21 mouse cellular contexts compared by ENCODE assay signal in genomic region chr5:54005111-54005864, GRCm38 (mm10). TPM values are rescaled to one million over a fixed set of nuclear protein-coding genes. Genes with fewer than 3 reads are reported as not detected.
DNase-seq lines count a peak whose midpoint lies in the region; ATAC-seq and TF ChIP-seq lines count a peak whose summit lies in the region.
"Had no signal": no experiment of that assay in that cellular context is flagged by ENCODE, and none has a peak within 500 bp of the region (broad histone marks: within the 10 kb centered on the region; RNA-seq: fewer than 3 reads in every experiment).

No protein-coding gene starts in this region.

- H3K9me3 ChIP-seq in hindbrain, embryonic 14.5 days (ENCODE audit: control insufficient read depth, low read length), result no peaks in the 10 kb centered on the region
- H3K9me3 ChIP-seq: forebrain, embryonic 15.5 days; G1E; heart, embryonic 15.5 days; hindbrain, embryonic 12.5 days had no signal

- H3K27me3 ChIP-seq in kidney, adult 2 months (replicated peaks; ENCODE audit: control insufficient read depth, insufficient read depth, low read length), result no peaks in the 10 kb centered on the region
- no peaks in the 10 kb centered on the region for H3K27me3 ChIP-seq in Patski
- H3K27me3 ChIP-seq in hindbrain, embryonic 14.5 days (ENCODE audit: control insufficient read depth, insufficient read depth, low read length), result no peaks in the 10 kb centered on the region
- H3K27me3 ChIP-seq: forebrain, embryonic 15.5 days; heart, embryonic 15.5 days; hindbrain, embryonic 12.5 days had no signal

- H3K9ac ChIP-seq in hindbrain, embryonic 14.5 days, result no peak overlapping the region
- H3K9ac ChIP-seq: forebrain, embryonic 15.5 days; heart, embryonic 15.5 days; hindbrain, embryonic 12.5 days; lung, embryonic 14.5 days had no signal

- peak; percentile 21 for ATAC-seq in Patski
- ATAC-seq in inflammation-experienced regulatory T-cells, adult 6 months, result peak; percentile 67
- no peak for ATAC-seq in hindbrain, embryonic 14.5 days (ENCODE audit: low FRiP score)
- ATAC-seq: forebrain, embryonic 15.5 days; intestine, embryonic 16.5 days had no signal

- H3K27ac ChIP-seq in kidney, adult 2 months (ENCODE audit: insufficient read depth, low read depth, low read length), result peak overlapping the region; percentile 43
- H3K27ac ChIP-seq in hindbrain, embryonic 14.5 days, result no peak overlapping the region
- H3K27ac ChIP-seq: forebrain, embryonic 15.5 days; heart, embryonic 15.5 days; hindbrain, embryonic 12.5 days had no signal

- H3K36me3 ChIP-seq in kidney, adult 2 months (ENCODE audit: control insufficient read depth, insufficient read depth, low read length), result no peaks in the 10 kb centered on the region
- H3K36me3 ChIP-seq in hindbrain, embryonic 14.5 days (replicated peaks; ENCODE audit: control insufficient read depth, insufficient read depth), result no peaks in the 10 kb centered on the region
- H3K36me3 ChIP-seq: forebrain, embryonic 15.5 days; heart, embryonic 15.5 days; hindbrain, embryonic 12.5 days had no signal

- POLR2A ChIA-PET in Patski (lab: Charles Lee), result interaction anchor here (0.7 kb wide), 1 partner anchor 10 kb away, joined by 3 read pairs; no protein-coding TSS in a partner anchor

- H3K4me2 ChIP-seq in hindbrain, embryonic 14.5 days (replicated peaks), result no peak overlapping the region
- H3K4me2 ChIP-seq: forebrain, embryonic 15.5 days; heart, embryonic 15.5 days; hindbrain, embryonic 12.5 days; liver, embryonic 11.5 days; lung, embryonic 14.5 days had no signal

- H3K4me3 ChIP-seq in kidney, adult 2 months (ENCODE audit: insufficient read depth, low read depth, low read length), result no peak overlapping the region
- H3K4me3 ChIP-seq in hindbrain, embryonic 14.5 days (replicated peaks; ENCODE audit: low read length), result no peak overlapping the region
- H3K4me3 ChIP-seq: erythroblast, embryonic 14.5 days; forebrain, embryonic 15.5 days; heart, embryonic 15.5 days; hindbrain, embryonic 12.5 days had no signal

- in situ Hi-C loops in Patski (cut with MboI; ENCODE audit: low pct_unique_long_range_greater_than_20kb), result no loop called here

- peak; percentile 69 for DNase-seq in kidney, adult 2 months
- DNase-seq in kidney, postnatal 10 days, result no peak
- peak; percentile 26 for DNase-seq in lung, postnatal 36 days
- DNase-seq in lung, postnatal 14 days, result no peak
- no peak for DNase-seq in Patski (ENCODE audit: low read depth, low spot score)
- DNase-seq in hindbrain, embryonic 14.5 days (ENCODE audit: low spot score), result no peak
- DNase-seq in thymus, postnatal 25 days, result no peak
- DNase-seq: adrenal gland, postnatal 10 days; cerebellum, adult 11 months; cerebellum, postnatal 25 days; layer of hippocampus, postnatal 36 days; lung, embryonic 14.5 days; retina, postnatal 1 day had no signal

- 69% methylated on average over 2 of the region's 2 CpGs for WGBS in kidney, adult 2 months
- WGBS in hindbrain, embryonic 14.5 days, result 85% methylated on average over 2 of the region's 2 CpGs

- no peak for TF ChIP-seq CTCF in kidney, adult 2 months (conservative IDR thresholded peaks at IDR 0.05; ENCODE audit: insufficient read depth, insufficient read length, low read depth, low read length)
- no peak for TF ChIP-seq CTCF in Patski (IDR thresholded peaks at IDR 0.05)

- TF ChIP-seq POLR2A in kidney, adult 2 months (IDR thresholded peaks at IDR 0.05; ENCODE audit: low read depth, low read length), result no peak

- peaks cover 11% of the 10 kb centered on the region for H3K4me1 ChIP-seq in kidney, adult 2 months (ENCODE audit: control insufficient read depth, insufficient read depth, low read length)
- H3K4me1 ChIP-seq in hindbrain, embryonic 14.5 days (replicated peaks; ENCODE audit: control insufficient read depth, insufficient read depth, low read length), result peaks cover 18% of the 10 kb centered on the region

- CTCF ChIA-PET in Patski (lab: Charles Lee), result interaction anchor here (1.6 kb wide), 1 partner anchor 19 kb away, joined by 3 read pairs; no protein-coding TSS in a partner anchor

RNA-seq across cellular contexts. Expression of gene Stim2, which starts 7.0 kb away (rescaled TPM):
- polyA plus RNA-seq in kidney, adult 2 months (2012; rRNA removed), result 10.3 and 14.7 TPM in 2 replicates
- polyA plus RNA-seq in Patski (2021), result 25.7 TPM
- polyA plus RNA-seq in inflammation-experienced regulatory T-cells, adult 6 months (2017; shearing (Covaris generic)), result 10 to 100 TPM; 17.0 to 31.7 (median 27.5) TPM
- polyA plus RNA-seq in hindbrain, embryonic 14.5 days (2014; fragmentation: Nextera tagmentation; extraction: Ambion mirVana), result 36.2 and 36.4 TPM in 2 replicates

Comparison
In these comparisons a context has a peak if more than half of its experiments do, and no peak if none do; other contexts are left out.
1. DNase-seq: peak in kidney, adult 2 months (single experiment) and lung, postnatal 36 days (single experiment); none in kidney, postnatal 10 days (single experiment), lung, postnatal 14 days (single experiment), Patski (single experiment), hindbrain, embryonic 14.5 days (single experiment) and thymus, postnatal 25 days (single experiment).